ENCODE assay signal across 13 mouse cellular contexts in the genomic region with DNA sequence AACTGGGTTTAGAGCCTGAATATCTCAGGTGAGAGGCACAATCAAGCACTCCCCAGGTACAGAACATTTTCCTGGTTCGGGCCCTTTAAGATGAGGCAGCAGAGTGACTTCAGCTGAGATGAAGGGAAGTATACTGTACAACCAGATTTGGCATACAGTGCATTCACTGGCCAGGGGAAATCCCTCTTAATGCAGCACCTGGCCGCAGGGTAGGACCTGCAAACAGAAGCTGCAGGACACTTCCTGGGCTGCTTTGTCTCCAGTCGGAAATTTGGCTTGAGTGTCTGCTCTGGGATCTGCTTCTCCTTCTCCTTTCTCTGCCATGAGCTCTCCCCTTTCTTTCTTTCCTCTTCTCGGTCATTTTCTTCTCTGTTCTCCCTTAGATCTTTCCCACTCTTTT.
DNase-seq lines count a peak whose midpoint lies in the region; TF ChIP-seq lines count a peak whose summit lies in the region.
"Had no signal": no experiment of that assay in that cellular context is flagged by ENCODE, and none has a peak within 500 bp of the region (broad histone marks: within the 10 kb centered on the region; RNA-seq: fewer than 3 reads in every experiment).

No protein-coding gene starts in this region.

- no peak overlapping the region for H3K27ac ChIP-seq in cerebellum, adult 2 months (ENCODE audit: insufficient read depth, low read length)
- H3K27ac ChIP-seq: embryonic facial prominence, embryonic 12.5 days; hindbrain, embryonic 15.5 days had no signal

- intact Hi-C loops in gastrocnemius, postnatal 14 days (cut with DNase I; ENCODE audit: low total_unique reads), result no loop called here

- peak; percentile 9 to 14 for DNase-seq in cerebellum, adult 18-20 months
- DNase-seq in cerebellum, adult 8-10 months, result no peak
- DNase-seq in cerebellum, adult 2 months, result peak; percentile 25 to 67
- DNase-seq in cerebellum, postnatal 14 days, result peak; percentile 10 to 42
- no peak for DNase-seq in right cerebral cortex, postnatal 25 days
- no peak for DNase-seq in gastrocnemius, postnatal 14 days
- DNase-seq: adrenal gland, postnatal 10 days; gastrocnemius, postnatal 10 days; heart, postnatal 36 days; kidney, adult 8-10 months had no signal

- 22% methylated on average over 4 of the region's 4 CpGs for WGBS in cerebellum, adult 2 months

- no peak for TF ChIP-seq CTCF in cerebellum, adult 2 months (IDR thresholded peaks at IDR 0.05; ENCODE audit: borderline replicate concordance, insufficient read depth, low read depth, low read length)

- TF ChIP-seq POLR2A in cerebellum, adult 2 months (IDR thresholded peaks at IDR 0.05; ENCODE audit: borderline replicate concordance, insufficient read depth, low read length), result no peak

- no peaks in the 10 kb centered on the region; the same call in 1 of the 2 replicates for H3K4me1 ChIP-seq in cerebellum, adult 2 months (ENCODE audit: control insufficient read depth, insufficient read depth, low read length)
- H3K4me1 ChIP-seq: hindbrain, embryonic 15.5 days had no signal

- no peak overlapping the region for H3K4me3 ChIP-seq in cerebellum, adult 2 months (replicated peaks; ENCODE audit: insufficient read depth, low read depth, low read length)
- H3K4me3 ChIP-seq: embryonic facial prominence, embryonic 12.5 days; heart, embryonic 12.5 days; hindbrain, embryonic 15.5 days had no signal

- H3K27me3 ChIP-seq in cerebellum, adult 2 months (ENCODE audit: control insufficient read depth, insufficient read depth, low read length), result no peaks in the 10 kb centered on the region
- H3K27me3 ChIP-seq: embryonic facial prominence, embryonic 12.5 days; heart, embryonic 12.5 days; hindbrain, embryonic 15.5 days had no signal

Comparison
In these comparisons a context has a peak if more than half of its experiments do, and no peak if none do; other contexts are left out.
1. DNase-seq: peak in cerebellum, adult 18-20 months (2 of 2), cerebellum, adult 2 months (2 of 2) and cerebellum, postnatal 14 days (2 of 2); none in cerebellum, adult 8-10 months (single experiment), right cerebral cortex, postnatal 25 days (single experiment) and gastrocnemius, postnatal 14 days (single experiment).